Mouse (Mus musculus) kidney, adult 2 months (tissue): ENCODE results near the gene Ikzf2.

Experiments
- CTCF ChIP-seq: fragments of 200-500 bp; conservative IDR thresholded peaks from 2 replicates; pipeline ENCODE4 v1.5.1; 2011; ENCODE audit warnings: low read depth, mild to moderate bottlenecking, control low read depth, low read length, moderate library complexity, mixed read lengths; ENCODE audit not compliant: insufficient read depth, insufficient read length
- POLR2A ChIP-seq: fragments of 200-500 bp; IDR thresholded peaks from one replicate; pipeline ENCODE4 v1.6.1; 2011; ENCODE audit warnings: low read depth, low read length, control low read depth

GRCm38 (mm10) chr1:69537619-69538018 is 149.4 kb downstream of the Ikzf2 start:
- TF ChIP-seq CTCF (no peak), POLR2A (no peak)
